Mouse (Mus musculus): ENCODE measurements around the gene Cops3. TPM values are rescaled to one million over a fixed set of nuclear protein-coding genes. Genes with fewer than 3 reads are reported as not detected.

The Cops3 gene
- 163 and 165 TPM in 2 replicates for polyA plus RNA-seq (2014; fragmentation: Nextera tagmentation; extraction: Ambion mirVana)

DNA sequence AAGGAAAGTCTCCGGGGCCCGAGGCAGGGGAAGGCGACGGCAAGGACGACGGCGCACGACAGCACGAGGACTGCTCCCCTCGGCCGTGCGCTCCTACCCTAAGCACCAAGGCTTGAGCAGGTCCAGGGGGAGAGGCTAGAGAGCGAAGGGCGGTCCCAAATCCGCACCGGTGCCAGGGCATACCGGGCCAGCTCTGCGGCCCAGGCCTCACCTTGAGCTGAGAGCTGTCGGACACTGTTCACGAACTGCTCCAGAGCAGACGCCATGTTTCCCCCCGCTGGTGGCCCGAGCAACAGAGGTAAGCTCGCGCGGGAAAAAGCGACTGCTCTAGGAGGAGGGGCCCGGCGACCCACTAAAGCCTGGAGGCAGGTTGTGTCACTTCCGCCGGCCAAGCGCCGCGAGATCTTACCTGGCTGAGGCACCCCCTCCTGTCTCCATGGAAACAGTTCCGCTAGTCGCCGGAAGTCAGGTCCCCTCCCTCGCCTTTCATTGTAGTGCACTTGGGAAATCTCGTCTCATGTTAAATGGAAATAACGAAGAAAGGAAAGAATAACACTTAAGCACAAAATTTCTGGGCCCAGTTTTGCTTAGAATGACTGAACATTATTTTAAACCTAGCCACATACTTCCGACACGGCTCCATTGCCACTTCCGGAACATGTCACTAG is at the start of gene Cops3:
Cops3 (minus strand) TSS at position 380 of the 668 bp plus-strand sequence.
- Histone ChIP-seq H3K36me3 (ENCODE audit: control insufficient read depth, insufficient read depth, low read length) (peaks cover 34% of the 10 kb centered on the region), H3K4me1 (ENCODE audit: control insufficient read depth in 2 of 2, insufficient read depth in 2 of 2, low read length in 2 of 2) (peaks cover 0 to 15% of the 10 kb centered on the region in 2 experiments; a peak in 3 of 4 replicates), H3K27ac (replicated peaks in 1 of 2; ENCODE audit: control insufficient read depth in 1 of 2, insufficient read depth in 1 of 2, low read depth in 2 of 2, low read length in 2 of 2) (peak within 1 kb of the TSS; percentile 95 to 96), H3K9ac (ENCODE audit: low read length) (peak within 1 kb of the TSS; percentile 94), H3K9me3 (ENCODE audit: control insufficient read depth, low read length) (no peaks in the 10 kb centered on the region), H3K4me2 (ENCODE audit: low read length) (peak within 1 kb of the TSS; percentile 77), H3K4me3 (ENCODE audit: control insufficient read depth in 1 of 2, insufficient read depth in 1 of 2, low read depth in 1 of 2, low read length in 2 of 2) (peak within 1 kb of the TSS; percentile 79 to 82), H3K27me3 (ENCODE audit: control insufficient read depth, insufficient read depth, low read length) (no peaks in the 10 kb centered on the region)
- 1% methylated on average over 43 of the region's 43 CpGs for WGBS
- peak; percentile 95 for ATAC-seq (ENCODE audit: insufficient number of reproducible peaks, insufficient read depth, low FRiP score, low read depth)

DNA sequence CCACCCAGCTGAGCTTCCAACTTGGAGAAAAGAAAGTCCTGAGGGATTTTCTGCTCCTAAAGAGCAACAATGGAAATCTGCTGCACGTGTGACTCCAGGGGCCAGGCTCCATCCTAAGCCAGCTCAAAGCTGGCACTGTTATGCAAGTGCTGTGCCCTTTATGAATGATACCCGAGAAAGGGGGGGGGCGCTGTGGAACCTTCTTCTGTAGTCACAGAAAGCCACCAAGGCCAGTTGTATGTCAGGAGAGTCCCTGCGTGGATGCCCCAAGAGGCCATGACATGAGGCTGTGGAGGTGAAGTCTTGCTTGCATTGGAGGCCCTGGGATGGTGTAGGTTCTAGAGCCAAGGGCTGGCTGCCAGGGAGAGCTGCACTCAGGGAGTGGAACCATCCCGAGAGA is 48.5 kb upstream of the Cops3 start:
- Histone ChIP-seq H3K4me2 (ENCODE audit: low read length) (no peak overlapping the region), H3K4me1 (ENCODE audit: control insufficient read depth in 2 of 2, insufficient read depth in 2 of 2, low read length in 2 of 2) (peaks cover 15 to 16% of the 10 kb centered on the region in 2 experiments; a peak in 3 of 4 replicates), H3K27ac (replicated peaks in 1 of 2; ENCODE audit: control insufficient read depth in 1 of 2, insufficient read depth in 1 of 2, low read depth in 2 of 2, low read length in 2 of 2) (no peak overlapping the region), H3K9me3 (ENCODE audit: control insufficient read depth, low read length) (no peaks in the 10 kb centered on the region), H3K27me3 (ENCODE audit: control insufficient read depth, insufficient read depth, low read length) (no peaks in the 10 kb centered on the region), H3K36me3 (ENCODE audit: control insufficient read depth, insufficient read depth, low read length) (no peaks in the 10 kb centered on the region), H3K4me3 (ENCODE audit: control insufficient read depth in 1 of 2, insufficient read depth in 1 of 2, low read depth in 1 of 2, low read length in 2 of 2) (no peak overlapping the region), H3K9ac (ENCODE audit: low read length) (no peak overlapping the region)
- ATAC-seq (ENCODE audit: insufficient number of reproducible peaks, insufficient read depth, low FRiP score, low read depth): no peak
- WGBS: 79% methylated on average over 5 of the region's 5 CpGs

DNA sequence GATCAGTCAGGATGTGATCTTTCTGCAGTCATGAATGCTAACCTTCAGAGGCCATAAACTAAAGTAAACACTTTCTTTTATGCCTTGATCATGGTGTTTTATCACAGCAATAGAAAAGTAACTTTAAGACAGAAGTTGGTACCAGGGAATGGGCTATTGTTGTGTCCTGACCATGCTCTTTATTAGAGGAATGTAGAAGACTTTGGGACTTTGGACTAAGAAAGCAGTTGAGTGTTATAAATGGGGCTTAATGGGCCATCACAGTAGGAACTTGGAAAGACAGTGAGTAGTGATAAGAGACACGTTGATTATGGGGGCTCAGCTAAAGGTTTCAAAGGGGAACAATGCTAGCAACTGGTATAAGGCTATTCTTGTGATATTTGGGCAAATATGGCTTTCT is 47.3 kb upstream of the Cops3 start:
- 61% methylated on average over 1 of the region's 1 CpGs for WGBS
- Histone ChIP-seq H3K27me3 (ENCODE audit: control insufficient read depth, insufficient read depth, low read length) (no peaks in the 10 kb centered on the region), H3K4me3 (ENCODE audit: control insufficient read depth in 1 of 2, insufficient read depth in 1 of 2, low read depth in 1 of 2, low read length in 2 of 2) (no peak overlapping the region), H3K4me2 (ENCODE audit: low read length) (no peak overlapping the region), H3K9ac (ENCODE audit: low read length) (no peak overlapping the region), H3K27ac (replicated peaks in 1 of 2; ENCODE audit: control insufficient read depth in 1 of 2, insufficient read depth in 1 of 2, low read depth in 2 of 2, low read length in 2 of 2) (no peak overlapping the region), H3K9me3 (ENCODE audit: control insufficient read depth, low read length) (no peaks in the 10 kb centered on the region), H3K4me1 (ENCODE audit: control insufficient read depth in 2 of 2, insufficient read depth in 2 of 2, low read length in 2 of 2) (peaks cover 15 to 18% of the 10 kb centered on the region in 2 experiments; a peak in 3 of 4 replicates), H3K36me3 (ENCODE audit: control insufficient read depth, insufficient read depth, low read length) (no peaks in the 10 kb centered on the region)
- ATAC-seq (ENCODE audit: insufficient number of reproducible peaks, insufficient read depth, low FRiP score, low read depth): no peak

DNA sequence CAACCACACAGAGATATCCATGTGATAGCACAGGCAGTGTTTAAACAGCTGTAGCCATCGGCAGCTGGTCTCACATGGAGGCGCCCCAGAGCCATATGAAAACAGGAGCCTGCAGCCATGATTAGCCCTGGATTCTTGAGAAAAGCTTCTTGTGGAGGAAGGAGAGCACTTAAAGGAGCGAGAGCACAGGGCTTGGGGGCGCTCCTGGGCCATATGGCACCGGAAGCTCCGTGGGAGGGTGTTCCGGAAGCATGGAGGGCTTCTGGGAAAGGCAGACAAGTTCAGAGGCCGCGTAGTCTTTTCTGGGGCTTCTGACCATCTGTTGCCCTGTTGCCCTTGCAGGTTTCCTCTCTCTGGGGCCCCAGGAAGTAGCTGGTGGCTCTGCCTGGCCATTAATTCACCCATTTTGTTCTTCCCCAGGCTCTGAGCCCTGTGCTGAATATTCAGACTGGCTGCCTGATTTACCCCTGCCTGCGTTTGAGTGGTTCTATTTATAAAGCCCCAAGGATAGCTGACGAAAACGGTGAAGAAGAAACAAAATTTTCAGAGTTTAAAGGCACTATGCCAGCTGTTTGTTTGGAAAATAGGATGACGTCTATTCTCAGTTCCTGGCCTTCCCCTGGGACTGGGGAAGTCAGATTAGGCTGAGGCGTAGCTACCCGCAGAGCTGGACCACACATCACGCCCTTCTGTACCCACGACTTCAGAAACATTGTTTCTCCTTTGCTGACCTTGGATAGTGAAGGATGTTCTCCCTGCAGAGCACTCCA is 45.8 kb upstream of the Cops3 start:
- Histone ChIP-seq H3K4me3 (ENCODE audit: control insufficient read depth in 1 of 2, insufficient read depth in 1 of 2, low read depth in 1 of 2, low read length in 2 of 2) (no peak overlapping the region), H3K27me3 (ENCODE audit: control insufficient read depth, insufficient read depth, low read length) (no peaks in the 10 kb centered on the region), H3K36me3 (ENCODE audit: control insufficient read depth, insufficient read depth, low read length) (no peaks in the 10 kb centered on the region), H3K9me3 (ENCODE audit: control insufficient read depth, low read length) (no peaks in the 10 kb centered on the region), H3K4me1 (ENCODE audit: control insufficient read depth in 2 of 2, insufficient read depth in 2 of 2, low read length in 2 of 2) (peaks cover 15 to 18% of the 10 kb centered on the region in 2 experiments; a peak in 3 of 4 replicates), H3K27ac (replicated peaks in 1 of 2; ENCODE audit: control insufficient read depth in 1 of 2, insufficient read depth in 1 of 2, low read depth in 2 of 2, low read length in 2 of 2) (peak overlapping the region; percentile 50 to 76), H3K4me2 (ENCODE audit: low read length) (peak overlapping the region; percentile 24), H3K9ac (ENCODE audit: low read length) (peak overlapping the region; percentile 27; the same call in 1 of the 2 replicates)
- 39% methylated on average over 17 of the region's 17 CpGs for WGBS
- ATAC-seq (ENCODE audit: insufficient number of reproducible peaks, insufficient read depth, low FRiP score, low read depth): no peak

DNA sequence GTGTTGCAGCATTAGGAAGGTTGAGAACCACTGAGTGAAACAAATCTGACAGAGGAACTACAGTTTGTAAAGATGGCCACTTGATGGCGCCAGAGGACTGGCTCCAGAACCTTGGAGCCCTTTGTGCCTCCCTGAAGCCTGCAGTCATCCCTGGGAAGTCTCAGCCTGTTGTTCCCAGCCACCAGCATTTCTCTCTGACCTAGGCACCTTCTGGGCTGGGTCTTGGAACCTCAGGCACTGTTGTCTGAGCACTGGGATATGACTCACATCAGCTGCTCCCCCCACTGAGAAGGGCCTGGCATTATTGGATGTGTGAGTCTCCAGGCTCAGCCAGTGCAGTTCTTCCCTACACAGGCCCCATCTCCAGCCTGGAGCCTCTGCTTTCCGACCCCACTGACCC is 40.4 kb upstream of the Cops3 start:
- no peak overlapping the region for H3K4me3 ChIP-seq (ENCODE audit: control insufficient read depth in 1 of 2, insufficient read depth in 1 of 2, low read depth in 1 of 2, low read length in 2 of 2)
- 0 out of 2 replicates have a peak, but pooled peaks have one; percentile 31 for ATAC-seq (ENCODE audit: insufficient number of reproducible peaks, insufficient read depth, low FRiP score, low read depth)
- H3K4me1 ChIP-seq (ENCODE audit: control insufficient read depth in 2 of 2, insufficient read depth in 2 of 2, low read length in 2 of 2): peaks cover 7 to 8% of the 10 kb centered on the region in 2 experiments; a peak in 2 of 4 replicates
- H3K4me2 ChIP-seq (ENCODE audit: low read length): no peak overlapping the region
- H3K36me3 ChIP-seq (ENCODE audit: control insufficient read depth, insufficient read depth, low read length): peaks cover 33% of the 10 kb centered on the region
- H3K27ac ChIP-seq (replicated peaks in 1 of 2; ENCODE audit: control insufficient read depth in 1 of 2, insufficient read depth in 1 of 2, low read depth in 2 of 2, low read length in 2 of 2): no peak overlapping the region; a peak in 1 of 4 replicates
- no peaks in the 10 kb centered on the region for H3K27me3 ChIP-seq (ENCODE audit: control insufficient read depth, insufficient read depth, low read length)
- no peak overlapping the region for H3K9ac ChIP-seq (ENCODE audit: low read length)
- 24% methylated on average over 2 of the region's 2 CpGs for WGBS
- no peaks in the 10 kb centered on the region for H3K9me3 ChIP-seq (ENCODE audit: control insufficient read depth, low read length)

DNA sequence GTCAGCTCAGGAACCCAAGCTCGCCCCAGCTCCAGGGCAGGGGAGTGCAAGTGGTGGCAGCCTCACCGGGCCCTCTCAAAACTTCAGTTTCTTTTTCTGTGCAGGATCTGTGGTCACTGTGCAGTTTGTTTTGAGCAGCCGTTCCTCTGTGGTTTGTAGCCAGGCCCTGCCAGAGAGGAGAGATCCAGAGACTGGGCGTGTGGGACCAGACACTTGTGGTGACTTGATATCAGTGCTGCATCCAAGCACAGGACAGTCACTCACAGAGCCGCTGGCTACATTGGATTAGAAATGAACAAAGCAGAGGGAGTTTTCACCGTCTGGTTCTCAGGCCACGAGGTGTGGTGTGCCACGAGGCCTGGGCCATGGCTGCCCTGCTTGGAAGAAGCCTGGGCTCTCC is 32.5 kb upstream of the Cops3 start:
- Histone ChIP-seq H3K4me3 (ENCODE audit: control insufficient read depth in 1 of 2, insufficient read depth in 1 of 2, low read depth in 1 of 2, low read length in 2 of 2) (no peak overlapping the region), H3K9ac (ENCODE audit: low read length) (no peak overlapping the region), H3K27ac (replicated peaks in 1 of 2; ENCODE audit: control insufficient read depth in 1 of 2, insufficient read depth in 1 of 2, low read depth in 2 of 2, low read length in 2 of 2) (no peak overlapping the region), H3K9me3 (ENCODE audit: control insufficient read depth, low read length) (no peaks in the 10 kb centered on the region), H3K4me1 (ENCODE audit: control insufficient read depth in 2 of 2, insufficient read depth in 2 of 2, low read length in 2 of 2) (no peaks in the 10 kb centered on the region), H3K4me2 (ENCODE audit: low read length) (no peak overlapping the region), H3K36me3 (ENCODE audit: control insufficient read depth, insufficient read depth, low read length) (peaks cover 48% of the 10 kb centered on the region), H3K27me3 (ENCODE audit: control insufficient read depth, insufficient read depth, low read length) (no peaks in the 10 kb centered on the region)
- 82% methylated on average over 8 of the region's 8 CpGs for WGBS
- no peak for ATAC-seq (ENCODE audit: insufficient number of reproducible peaks, insufficient read depth, low FRiP score, low read depth)

DNA sequence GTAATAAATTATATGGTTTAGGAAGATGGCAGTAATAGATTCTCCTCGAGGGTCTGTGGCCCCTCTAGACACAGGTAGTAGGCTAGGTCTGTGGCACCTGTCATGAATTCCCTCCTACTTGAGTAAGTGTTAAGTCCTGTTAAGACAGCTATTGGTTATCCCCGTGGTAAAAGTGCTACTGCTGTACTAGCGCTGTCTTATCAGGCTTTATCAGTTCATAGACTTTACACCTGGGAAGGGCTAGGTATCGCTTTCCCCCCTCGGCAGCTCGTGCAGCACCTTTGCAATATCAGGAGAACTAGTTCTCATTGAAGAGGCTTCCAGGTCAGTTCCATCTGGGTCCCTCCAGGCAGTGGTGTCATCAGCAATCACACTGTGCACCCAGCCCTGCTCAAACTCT is 24.7 kb upstream of the Cops3 start:
- Histone ChIP-seq H3K9ac (ENCODE audit: low read length) (no peak overlapping the region), H3K4me2 (ENCODE audit: low read length) (no peak overlapping the region), H3K4me1 (ENCODE audit: control insufficient read depth in 2 of 2, insufficient read depth in 2 of 2, low read length in 2 of 2) (no peaks in the 10 kb centered on the region), H3K9me3 (ENCODE audit: control insufficient read depth, low read length) (no peaks in the 10 kb centered on the region), H3K27me3 (ENCODE audit: control insufficient read depth, insufficient read depth, low read length) (no peaks in the 10 kb centered on the region), H3K27ac (replicated peaks in 1 of 2; ENCODE audit: control insufficient read depth in 1 of 2, insufficient read depth in 1 of 2, low read depth in 2 of 2, low read length in 2 of 2) (no peak overlapping the region), H3K36me3 (ENCODE audit: control insufficient read depth, insufficient read depth, low read length) (peaks cover 38% of the 10 kb centered on the region), H3K4me3 (ENCODE audit: control insufficient read depth in 1 of 2, insufficient read depth in 1 of 2, low read depth in 1 of 2, low read length in 2 of 2) (no peak overlapping the region)
- WGBS: 80% methylated on average over 6 of the region's 6 CpGs
- ATAC-seq (ENCODE audit: insufficient number of reproducible peaks, insufficient read depth, low FRiP score, low read depth): no peak

Measured in heart, embryonic 14.5 days (tissue).